10 mouse cellular contexts compared by ENCODE assay signal in genomic region chr19:24317038-24317591, GRCm38 (mm10). TPM values are rescaled to one million over a fixed set of nuclear protein-coding genes. Genes with fewer than 3 reads are reported as not detected.
DNase-seq lines count a peak whose midpoint lies in the region; ATAC-seq lines count a peak whose summit lies in the region.
"Had no signal": no experiment of that assay in that cellular context is flagged by ENCODE, and none has a peak within 500 bp of the region (broad histone marks: within the 10 kb centered on the region; RNA-seq: fewer than 3 reads in every experiment).

No protein-coding gene starts in this region.

- no peaks in the 10 kb centered on the region for H3K9me3 ChIP-seq in liver, embryonic 11.5 days (ENCODE audit: control insufficient read depth, low read length)

- H3K27me3 ChIP-seq in liver, embryonic 11.5 days (replicated peaks; ENCODE audit: control insufficient read depth, insufficient read depth, low read length), result no peaks in the 10 kb centered on the region

- ATAC-seq in liver, embryonic 11.5 days (replicated peaks; ENCODE audit: low FRiP score), result no peak
- ATAC-seq: CD4-positive, CD25-positive, alpha-beta regulatory T cell, adult 4 months had no signal

- no peak overlapping the region for H3K27ac ChIP-seq in liver, embryonic 11.5 days (ENCODE audit: low read depth, low read length)

- no peaks in the 10 kb centered on the region for H3K4me1 ChIP-seq in liver, embryonic 11.5 days (replicated peaks; ENCODE audit: control insufficient read depth, insufficient read depth, low read length)

- DNase-seq in frontal cortex, postnatal 10 days (ENCODE audit: low spot score in 2 of 2), result peak; percentile 43 to 52
- no peak for DNase-seq in frontal cortex, adult 2 months (ENCODE audit: extremely low spot score in 1 of 2, low spot score in 1 of 2)
- peak; percentile 50 for DNase-seq in right cerebral cortex, postnatal 4 days
- no peak for DNase-seq in right cerebral cortex, postnatal 25 days
- DNase-seq in kidney, postnatal 36 days, result peak; percentile 26 to 42
- no peak for DNase-seq in adrenal gland, adult 8-10 months
- no peak for DNase-seq in liver, embryonic 11.5 days (ENCODE audit: low spot score)
- no peak for DNase-seq in urinary bladder, postnatal 4 days (ENCODE audit: low spot score in 2 of 2)

- 67% methylated on average over 15 of the region's 15 CpGs for WGBS in liver, embryonic 11.5 days

- no peak overlapping the region for H3K4me2 ChIP-seq in liver, embryonic 11.5 days

- no peak overlapping the region for H3K9ac ChIP-seq in liver, embryonic 11.5 days (ENCODE audit: low read depth, low read length)

- no peak overlapping the region for H3K4me3 ChIP-seq in liver, embryonic 11.5 days (ENCODE audit: low read depth, low read length)
- H3K4me3 ChIP-seq: myocyte had no signal

- H3K36me3 ChIP-seq in liver, embryonic 11.5 days (ENCODE audit: control insufficient read depth, insufficient read depth, low read length), result no peaks in the 10 kb centered on the region

RNA-seq across cellular contexts. Expression of gene Fxn, which starts 36.7 kb away (rescaled TPM):
- polyA plus RNA-seq in frontal cortex, adult 2 months (2012; rRNA removed), result 9.8 TPM in 2 replicates
- 10 to 100 TPM; 10.7 to 13.5 (median 11.6) TPM for total RNA-seq in adrenal gland, adult 8-10 months (2022)
- 82.8 and 91.1 TPM in 2 replicates for polyA plus RNA-seq in liver, embryonic 11.5 days (2014; fragmentation: Nextera tagmentation; extraction: Ambion mirVana)

Comparison
In these comparisons a context has a peak if more than half of its experiments do, and no peak if none do; other contexts are left out.
1. DNase-seq: peak in frontal cortex, postnatal 10 days (2 of 2), right cerebral cortex, postnatal 4 days (single experiment) and kidney, postnatal 36 days (2 of 2); none in frontal cortex, adult 2 months (0 of 2), right cerebral cortex, postnatal 25 days (single experiment), adrenal gland, adult 8-10 months (single experiment), liver, embryonic 11.5 days (single experiment) and urinary bladder, postnatal 4 days (0 of 2).